Mouse (Mus musculus) frontal cortex, postnatal 14 days (tissue): ENCODE measurements around the gene Parm1.

ENCODE experiments used
- DNase-seq, 2 experiments: peaks; one replicate each; pipeline ENCODE4 v3.0.0; 2022; ENCODE audit warnings: low spot score in 2 of 2

The Parm1 gene

GRCm38 (mm10) chr5:91653061-91653915, 135.9 kb downstream of the Parm1 start:
- no peak for DNase-seq

- DNase-seq: no peak
Measured at GRCm38 (mm10) chr5:91654331-91655048, 137.1 kb downstream of the Parm1 start.

GRCm38 (mm10) chr5:91655263-91655662, 137.8 kb downstream of the Parm1 start:
- DNase-seq: no peak

GRCm38 (mm10) chr5:91662715-91663114, 145.3 kb downstream of the Parm1 start:
- DNase-seq: no peak

GRCm38 (mm10) chr5:91667127-91667526, 149.7 kb downstream of the Parm1 start:
- DNase-seq: no peak

GRCm38 (mm10) chr5:91669235-91669634, 151.8 kb downstream of the Parm1 start:
- no peak for DNase-seq
